In the genomic region with DNA sequence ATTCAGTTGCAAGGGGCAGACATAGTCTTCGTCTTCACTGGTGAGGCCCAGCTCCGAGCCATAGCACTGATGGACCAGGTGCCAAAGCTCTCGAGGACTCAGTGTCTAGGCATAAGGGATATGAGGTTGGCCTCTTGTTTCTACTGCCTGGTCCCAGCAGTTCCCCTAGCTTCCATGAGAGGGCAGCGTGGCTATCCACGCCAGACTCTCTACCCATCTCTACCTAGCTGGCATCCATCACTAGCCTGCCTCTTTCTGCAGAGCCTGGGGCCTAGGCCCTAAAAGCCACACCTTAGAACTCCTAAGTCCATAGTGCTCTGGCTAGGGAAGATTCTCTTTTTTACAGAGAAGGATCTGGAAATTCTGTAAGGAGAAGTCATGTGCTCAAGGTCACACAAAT, we compare ENCODE assay signal across 10 mouse cellular contexts. TPM values are rescaled to one million over a fixed set of nuclear protein-coding genes. Genes with fewer than 3 reads are reported as not detected.
DNase-seq lines count a peak whose midpoint lies in the region; ATAC-seq and TF ChIP-seq lines count a peak whose summit lies in the region.
"Had no signal": no experiment of that assay in that cellular context is flagged by ENCODE, and none has a peak within 500 bp of the region (broad histone marks: within the 10 kb centered on the region; RNA-seq: fewer than 3 reads in every experiment).

No protein-coding gene starts in this region.

- no peak overlapping the region for H3K4me2 ChIP-seq in forebrain, postnatal 0 days (ENCODE audit: low read depth)
- no peak overlapping the region for H3K4me2 ChIP-seq in intestine, embryonic 15.5 days (replicated peaks)
- no peak overlapping the region for H3K4me2 ChIP-seq in neural tube, embryonic 15.5 days
- H3K4me2 ChIP-seq: embryonic facial prominence, embryonic 15.5 days had no signal

- ATAC-seq in forebrain, postnatal 0 days: peak; percentile 60
- ATAC-seq in intestine, embryonic 15.5 days: peak; percentile 59
- ATAC-seq in neural tube, embryonic 15.5 days (ENCODE audit: low FRiP score): peak; percentile 48; the same call in 1 of the 2 replicates

- no peak overlapping the region for H3K9ac ChIP-seq in forebrain, postnatal 0 days
- H3K9ac ChIP-seq in intestine, embryonic 15.5 days: no peak overlapping the region
- H3K9ac ChIP-seq in neural tube, embryonic 15.5 days (replicated peaks): no peak overlapping the region
- H3K9ac ChIP-seq: embryonic facial prominence, embryonic 15.5 days had no signal

- no peaks in the 10 kb centered on the region for H3K9me3 ChIP-seq in forebrain, postnatal 0 days (ENCODE audit: low read length)
- H3K9me3 ChIP-seq in intestine, embryonic 15.5 days: no peaks in the 10 kb centered on the region
- H3K9me3 ChIP-seq in neural tube, embryonic 15.5 days (replicated peaks): no peaks in the 10 kb centered on the region
- H3K9me3 ChIP-seq: embryonic facial prominence, embryonic 15.5 days had no signal

- H3K36me3 ChIP-seq in forebrain, postnatal 0 days (ENCODE audit: insufficient read depth): peaks cover 94% of the 10 kb centered on the region
- H3K36me3 ChIP-seq in intestine, embryonic 15.5 days: peaks cover 59% of the 10 kb centered on the region
- H3K36me3 ChIP-seq in neural tube, embryonic 15.5 days: peaks cover 88% of the 10 kb centered on the region

- no peak overlapping the region for H3K27ac ChIP-seq in bone marrow macrophage, adult 2 months (ENCODE audit: insufficient read depth, low read depth, low read length)
- no peak overlapping the region for H3K27ac ChIP-seq in forebrain, postnatal 0 days (ENCODE audit: low read depth, low read length)
- no peak overlapping the region for H3K27ac ChIP-seq in intestine, embryonic 15.5 days
- no peak overlapping the region for H3K27ac ChIP-seq in neural tube, embryonic 15.5 days (replicated peaks)
- H3K27ac ChIP-seq: embryonic facial prominence, embryonic 15.5 days; macrophage had no signal

- peak; percentile 65 for DNase-seq in right cerebral cortex, postnatal 4 days
- no peak for DNase-seq in right cerebral cortex, postnatal 36 days (ENCODE audit: low spot score in 2 of 2)
- peak; percentile 56 for DNase-seq in forebrain, postnatal 0 days
- peak; percentile 66 for DNase-seq in lung, adult 2 months
- no peak for DNase-seq in frontal cortex, postnatal 25 days (ENCODE audit: low spot score in 2 of 2)

- H3K4me1 ChIP-seq in bone marrow macrophage, adult 2 months (ENCODE audit: control insufficient read depth, insufficient read depth, low read length): no peaks in the 10 kb centered on the region
- no peaks in the 10 kb centered on the region for H3K4me1 ChIP-seq in forebrain, postnatal 0 days (ENCODE audit: insufficient read depth)
- no peaks in the 10 kb centered on the region for H3K4me1 ChIP-seq in intestine, embryonic 15.5 days (replicated peaks)
- H3K4me1 ChIP-seq in lung, adult 2 months (ENCODE audit: control insufficient read depth, insufficient read depth, low read length): no peaks in the 10 kb centered on the region
- no peaks in the 10 kb centered on the region for H3K4me1 ChIP-seq in neural tube, embryonic 15.5 days
- H3K4me1 ChIP-seq: embryonic facial prominence, embryonic 15.5 days had no signal

- 65% methylated on average over 5 of the region's 5 CpGs for WGBS in forebrain, postnatal 0 days
- WGBS in intestine, embryonic 15.5 days: 68% methylated on average over 5 of the region's 5 CpGs
- 52% methylated on average over 5 of the region's 5 CpGs for WGBS in lung, adult 2 months
- WGBS in neural tube, embryonic 15.5 days: 69% methylated on average over 5 of the region's 5 CpGs

- TF ChIP-seq CTCF in bone marrow macrophage, adult 2 months (IDR thresholded peaks at IDR 0.05; ENCODE audit: low read depth, low read length): peak; percentile 63
- TF ChIP-seq CTCF in forebrain, postnatal 0 days (IDR thresholded peaks at IDR 0.05; ENCODE audit: low read depth): peak; percentile 82
- peak; percentile 90 for TF ChIP-seq CTCF in lung, adult 2 months (IDR thresholded peaks at IDR 0.05; ENCODE audit: insufficient read depth, low read length)

- TF ChIP-seq POLR2A in bone marrow macrophage, adult 2 months (IDR thresholded peaks at IDR 0.05; ENCODE audit: borderline replicate concordance, low read depth, low read length): no peak
- no peak for TF ChIP-seq POLR2A in lung, adult 2 months (IDR thresholded peaks at IDR 0.05; ENCODE audit: borderline replicate concordance, extremely low read depth, low read depth, low read length)

- H3K4me3 ChIP-seq in bone marrow macrophage, adult 2 months (ENCODE audit: insufficient read depth, low read length): no peak overlapping the region
- no peak overlapping the region for H3K4me3 ChIP-seq in forebrain, postnatal 0 days (ENCODE audit: low read depth, low read length)
- no peak overlapping the region for H3K4me3 ChIP-seq in intestine, embryonic 15.5 days (replicated peaks)
- no peak overlapping the region for H3K4me3 ChIP-seq in lung, adult 2 months (replicated peaks; ENCODE audit: extremely low read depth, low read depth, low read length)
- H3K4me3 ChIP-seq in neural tube, embryonic 15.5 days (replicated peaks): no peak overlapping the region
- H3K4me3 ChIP-seq: embryonic facial prominence, embryonic 15.5 days had no signal

- no peaks in the 10 kb centered on the region for H3K27me3 ChIP-seq in forebrain, postnatal 0 days (ENCODE audit: insufficient read depth, low read length)
- no peaks in the 10 kb centered on the region for H3K27me3 ChIP-seq in intestine, embryonic 15.5 days (replicated peaks)
- no peaks in the 10 kb centered on the region for H3K27me3 ChIP-seq in neural tube, embryonic 15.5 days (replicated peaks)
- H3K27me3 ChIP-seq: embryonic facial prominence, embryonic 15.5 days had no signal

RNA-seq across cellular contexts. Expression of a gene that starts 13.0 kb away (rescaled TPM):
- 30.7 and 33.7 TPM in 2 replicates for polyA plus RNA-seq in bone marrow macrophage, adult 2 months (2012; ENCODE audit: insufficient read depth, insufficient read length, missing spikeins)
- total RNA-seq in forebrain, postnatal 0 days (2014; rRNA removed): 26.7 and 38.0 TPM in 2 replicates
- 24.4 and 29.8 TPM in 2 replicates for polyA plus RNA-seq in forebrain, postnatal 0 days (2015; fragmentation: Nextera tagmentation; extraction: Ambion mirVana)
- polyA plus RNA-seq in intestine, embryonic 15.5 days (2015; fragmentation: Nextera tagmentation; extraction: Ambion mirVana): 1.6 and 1.8 TPM in 2 replicates
- 26.6 and 43.9 TPM in 2 replicates for polyA plus RNA-seq in lung, adult 2 months (2012; rRNA removed)
- 21.1 and 24.8 TPM in 2 replicates for polyA plus RNA-seq in neural tube, embryonic 15.5 days (2015; fragmentation: Nextera tagmentation; extraction: Ambion mirVana)

RNA-seq across cellular contexts. Expression of a gene that starts 15.9 kb away (rescaled TPM):
- 63.6 and 99.3 TPM in 2 replicates for polyA plus RNA-seq in bone marrow macrophage, adult 2 months (2012; ENCODE audit: insufficient read depth, insufficient read length, missing spikeins)
- 244 and 265 TPM in 2 replicates for total RNA-seq in forebrain, postnatal 0 days (2014; rRNA removed)
- 176 and 178 TPM in 2 replicates for polyA plus RNA-seq in forebrain, postnatal 0 days (2015; fragmentation: Nextera tagmentation; extraction: Ambion mirVana)
- polyA plus RNA-seq in intestine, embryonic 15.5 days (2015; fragmentation: Nextera tagmentation; extraction: Ambion mirVana): 41.6 and 44.2 TPM in 2 replicates
- 103 and 113 TPM in 2 replicates for polyA plus RNA-seq in lung, adult 2 months (2012; rRNA removed)
- polyA plus RNA-seq in neural tube, embryonic 15.5 days (2015; fragmentation: Nextera tagmentation; extraction: Ambion mirVana): 174 and 212 TPM in 2 replicates

RNA-seq across cellular contexts. Expression of a gene that starts 24.7 kb away (rescaled TPM):
- 30.9 and 39.0 TPM in 2 replicates for polyA plus RNA-seq in bone marrow macrophage, adult 2 months (2012; ENCODE audit: insufficient read depth, insufficient read length, missing spikeins)
- 0.48 TPM in 1 of 2 replicates, not detected in the other for total RNA-seq in forebrain, postnatal 0 days (2014; rRNA removed)
- polyA plus RNA-seq in forebrain, postnatal 0 days (2015; fragmentation: Nextera tagmentation; extraction: Ambion mirVana): 0.19 and 0.61 TPM in 2 replicates
- 37.9 and 47.0 TPM in 2 replicates for polyA plus RNA-seq in intestine, embryonic 15.5 days (2015; fragmentation: Nextera tagmentation; extraction: Ambion mirVana)
- polyA plus RNA-seq in lung, adult 2 months (2012; rRNA removed): 30.1 and 34.5 TPM in 2 replicates
- 0.50 and 4.0 TPM in 2 replicates for polyA plus RNA-seq in neural tube, embryonic 15.5 days (2015; fragmentation: Nextera tagmentation; extraction: Ambion mirVana)

Comparison
In these comparisons a context has a peak if more than half of its experiments do, and no peak if none do; other contexts are left out.
1. DNase-seq: peak in right cerebral cortex, postnatal 4 days (single experiment), forebrain, postnatal 0 days (single experiment) and lung, adult 2 months (single experiment); none in right cerebral cortex, postnatal 36 days (0 of 2) and frontal cortex, postnatal 25 days (0 of 2).
2. Peak in every context shown above with its lines, with median percentiles within 50 percentile points of each other: CTCF ChIP-seq and ATAC-seq.